Mouse (Mus musculus): ENCODE data around the gene Polr1c.
A peak's percentile ranks its signal among the peaks of the same experiment; 100 is the strongest.

DNA sequence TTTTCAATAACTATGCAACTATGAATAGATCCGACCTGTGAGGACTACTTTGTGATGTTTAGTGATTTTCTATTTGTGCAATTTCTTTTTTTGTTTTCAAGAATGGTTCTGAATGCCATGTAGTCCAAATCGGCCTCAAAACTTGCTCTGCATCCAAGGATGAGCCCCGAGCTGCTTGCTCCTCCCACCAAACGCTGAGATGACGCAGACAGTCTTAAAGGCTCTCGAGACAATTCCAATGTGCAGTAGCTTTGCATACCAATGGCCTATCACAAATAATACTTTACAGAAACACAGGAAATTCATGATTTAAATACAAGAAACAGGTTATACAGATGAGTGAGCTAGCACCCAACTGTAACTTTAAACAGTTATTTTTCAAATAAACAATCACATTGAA is 46.7 kb downstream of the Polr1c start:
- no peak for TF ChIP-seq ETS1 (IDR thresholded peaks at IDR 0.05; ENCODE audit: low read depth, low read length)
- TF ChIP-seq HCFC1 (IDR thresholded peaks at IDR 0.05; ENCODE audit: low read depth, low read length), result no peak
- TF ChIP-seq CTCF (IDR thresholded peaks at IDR 0.05 in 2 of 3, conservative IDR thresholded peaks at IDR 0.05 in 1 of 3; ENCODE audit: control insufficient read depth in 1 of 3, insufficient read depth in 1 of 3, low read depth in 2 of 3, low read length in 3 of 3, poor library complexity in 1 of 3, severe bottlenecking in 1 of 3), result no peak
- TF ChIP-seq ZNF384 (IDR thresholded peaks at IDR 0.05; ENCODE audit: low read depth, low read length), result no peak
- no peak for TF ChIP-seq MEF2A (IDR thresholded peaks at IDR 0.05; ENCODE audit: extremely low read depth, insufficient replicate concordance, low read depth, low read length, poor library complexity, severe bottlenecking)
- TF ChIP-seq GATA1 (IDR thresholded peaks at IDR 0.05; ENCODE audit: low read depth, low read length), result no peak
- no peak for TF ChIP-seq ZC3H11A (IDR thresholded peaks at IDR 0.05; ENCODE audit: low read depth, low read length)
- no peak for TF ChIP-seq RCOR1 (IDR thresholded peaks at IDR 0.05; ENCODE audit: low read depth, low read length)
- no peak for TF ChIP-seq POLR2AphosphoS2 (IDR thresholded peaks at IDR 0.05; ENCODE audit: low read length)
- 0 out of 4 replicates have a peak, but pooled peaks of 1 of the 2 experiments have one; percentile 19 for TF ChIP-seq POLR2A (IDR thresholded peaks at IDR 0.05; ENCODE audit: control insufficient read depth in 1 of 2, insufficient read depth in 1 of 2, low read depth in 1 of 2, low read length in 2 of 2, poor library complexity in 1 of 2)
- TF ChIP-seq MAFK (IDR thresholded peaks at IDR 0.05; ENCODE audit: borderline replicate concordance, low read depth, low read length), result no peak

Data from MEL (cell line).